Mouse (Mus musculus) liver, adult (tissue): ENCODE measurements around the gene Nhej1.

ENCODE experiments used
- GATA4 ChIP-seq: IDR thresholded peaks from 2 replicates; pipeline ENCODE4 v1.6.1; 2014; ENCODE audit warnings: mild to moderate bottlenecking, low read length; ENCODE audit not compliant: insufficient replicate concordance

Nhej1 gene

DNA sequence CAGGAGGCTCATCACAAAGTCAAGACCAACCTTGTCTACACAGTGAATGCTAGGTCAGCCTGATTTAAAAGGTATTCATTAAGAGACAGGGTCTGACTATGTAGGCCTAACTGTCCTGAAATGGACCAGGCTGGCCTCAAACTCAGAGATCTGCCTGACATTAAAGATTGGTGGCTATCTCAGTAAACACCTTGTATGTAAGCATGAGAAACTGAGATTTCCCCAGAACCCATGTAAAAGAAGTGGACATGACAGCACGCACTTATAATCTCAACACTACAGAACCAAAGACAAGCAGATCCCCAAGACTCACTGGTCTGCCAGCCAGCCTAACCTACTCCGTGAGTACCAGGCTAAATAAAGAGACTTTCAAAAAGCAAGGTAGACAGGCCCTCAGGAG is 13.4 kb upstream of the Nhej1 start:
- TF ChIP-seq GATA4, result no peak

DNA sequence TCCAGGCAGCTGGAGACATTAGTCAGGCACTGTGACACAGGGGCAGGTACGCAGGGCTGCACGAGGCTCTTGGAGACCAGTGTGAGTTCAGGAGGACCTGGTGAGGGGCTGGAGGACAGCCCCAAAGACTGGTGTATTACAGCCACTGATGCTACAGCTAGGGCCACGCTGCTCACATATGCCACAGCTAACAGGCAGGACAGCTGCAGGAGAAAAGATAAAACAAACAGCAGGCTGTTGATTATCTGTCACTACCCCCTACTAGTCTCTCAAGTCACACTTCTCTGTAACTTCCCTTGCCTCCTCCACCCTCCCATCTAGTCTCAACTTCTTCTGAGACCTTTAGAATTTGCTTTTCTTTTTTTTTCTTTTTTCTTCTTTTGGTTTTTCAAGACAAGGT is 11.7 kb upstream of the Nhej1 start:
- TF ChIP-seq GATA4, result no peak

DNA sequence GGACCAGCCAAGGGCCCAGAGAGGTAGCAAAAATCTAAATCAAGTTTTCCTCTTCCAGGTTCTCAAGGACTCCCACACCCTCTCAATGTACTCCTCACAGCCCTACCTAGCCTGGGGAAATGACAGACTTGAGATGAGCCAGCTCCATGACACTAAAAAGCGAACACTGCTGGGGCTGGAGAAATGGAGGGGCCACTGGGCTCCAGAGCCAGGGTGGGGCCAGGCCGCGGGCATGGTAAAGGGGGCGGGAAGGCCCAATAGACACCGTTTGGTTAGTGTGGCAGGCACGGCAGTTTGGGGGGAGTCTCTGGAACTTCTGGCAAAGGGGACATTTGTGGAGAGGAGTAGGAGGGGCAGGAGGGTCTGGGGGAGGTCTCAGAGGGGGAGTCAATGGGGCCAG is 11.3 kb upstream of the Nhej1 start:
- no peak for TF ChIP-seq GATA4

DNA sequence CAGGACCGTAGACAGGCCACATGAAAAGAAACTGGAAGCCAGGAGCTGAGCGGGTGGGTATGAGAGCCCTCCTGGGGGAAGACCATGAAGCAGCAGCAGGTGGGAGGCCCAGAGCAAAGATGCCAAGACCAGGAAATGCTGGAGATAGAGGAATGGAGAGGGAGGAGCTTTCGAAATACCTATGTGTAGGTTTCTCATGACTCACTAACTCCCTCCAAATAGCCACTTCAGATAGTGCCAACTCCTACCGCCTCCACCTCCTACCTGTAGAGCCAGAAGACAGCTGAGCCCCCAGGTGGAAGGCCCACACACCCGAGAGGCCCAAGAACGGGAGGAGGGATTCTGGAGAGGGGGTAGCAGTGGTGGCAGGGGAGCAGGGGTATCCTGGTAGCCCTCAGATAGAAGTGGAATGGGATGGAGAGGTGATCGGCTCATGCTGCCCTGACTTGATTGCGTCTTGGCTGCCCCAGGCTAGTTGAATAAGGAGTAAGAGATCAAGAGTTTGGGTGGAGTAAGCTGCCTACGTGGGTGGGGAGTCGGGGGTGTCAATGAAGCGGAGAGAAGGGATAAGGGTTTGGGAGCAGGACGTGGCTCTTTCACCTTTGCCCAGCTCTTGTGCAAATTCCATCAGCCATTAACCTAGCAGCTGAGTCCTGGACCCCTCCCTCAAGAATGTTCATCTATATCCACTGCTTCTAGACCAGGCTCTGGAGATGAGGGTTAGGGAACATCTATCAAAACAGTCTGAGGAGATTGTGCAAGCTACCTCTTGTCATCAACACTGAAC is 8.6 kb upstream of the Nhej1 start, which contains the start of gene Slc23a3:
Gene Slc23a3, minus strand, starts transcription at position 470 of the 787 bp plus-strand sequence.
- TF ChIP-seq GATA4, result no peak

DNA sequence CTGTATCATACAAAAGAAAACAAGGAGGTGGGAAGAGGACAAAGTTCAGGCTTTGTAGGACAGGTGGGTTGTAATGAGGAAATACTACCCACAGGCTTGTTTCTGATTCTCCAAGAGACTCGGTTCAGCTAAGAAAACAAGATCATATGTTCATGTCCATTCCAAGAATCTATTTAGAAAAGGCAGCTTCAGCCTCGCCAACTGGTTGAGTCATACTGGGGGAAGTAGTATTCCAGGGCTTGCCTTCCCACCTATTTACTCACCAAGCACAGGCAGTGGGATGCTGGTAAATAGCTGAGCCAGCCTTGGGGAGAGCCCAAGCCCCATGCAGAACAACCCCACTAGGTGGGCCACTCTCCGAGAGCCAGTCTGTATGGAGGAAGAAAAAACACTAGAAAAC is 3.6 kb upstream of the Nhej1 start:
- TF ChIP-seq GATA4, result no peak

DNA sequence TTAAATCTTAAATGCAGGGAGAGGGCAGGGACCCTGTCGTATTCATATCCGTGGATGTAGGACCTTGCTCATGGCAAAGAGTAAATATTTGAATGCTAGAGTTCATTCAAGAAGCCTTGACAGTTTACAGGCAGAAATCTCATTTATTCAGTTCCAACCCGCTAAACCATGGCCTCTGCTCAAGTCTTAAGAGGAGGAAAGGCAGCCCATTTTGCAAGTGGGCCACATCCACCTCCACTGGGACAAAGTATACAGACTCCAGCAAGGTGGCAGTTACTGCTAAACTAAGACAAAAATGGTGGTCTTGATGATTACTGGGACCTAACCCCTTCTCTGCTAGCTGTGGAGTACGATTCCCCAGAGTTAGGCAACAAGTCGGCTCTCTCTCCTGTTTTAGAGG is 418 bp upstream of the Nhej1 start:
- no peak for TF ChIP-seq GATA4

DNA sequence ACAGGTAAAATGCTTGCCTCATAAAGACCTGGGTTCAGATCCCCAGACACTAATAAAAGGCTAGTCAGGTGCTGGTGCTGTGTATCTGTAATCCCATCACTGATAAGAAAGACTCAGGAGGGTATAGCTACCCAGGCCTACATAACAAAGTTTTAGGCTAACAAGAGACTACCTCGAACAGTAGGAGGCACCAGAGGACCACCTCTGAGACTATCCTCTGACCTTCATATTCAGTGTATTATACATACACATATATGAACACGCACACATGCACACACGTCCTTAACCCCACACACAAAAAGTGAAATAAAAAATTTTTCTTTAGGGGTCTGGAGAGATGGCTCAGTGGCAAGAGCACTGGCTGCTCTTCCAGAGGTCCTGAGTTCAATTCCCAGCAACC is 2.8 kb downstream of the Nhej1 start:
- no peak for TF ChIP-seq GATA4

DNA sequence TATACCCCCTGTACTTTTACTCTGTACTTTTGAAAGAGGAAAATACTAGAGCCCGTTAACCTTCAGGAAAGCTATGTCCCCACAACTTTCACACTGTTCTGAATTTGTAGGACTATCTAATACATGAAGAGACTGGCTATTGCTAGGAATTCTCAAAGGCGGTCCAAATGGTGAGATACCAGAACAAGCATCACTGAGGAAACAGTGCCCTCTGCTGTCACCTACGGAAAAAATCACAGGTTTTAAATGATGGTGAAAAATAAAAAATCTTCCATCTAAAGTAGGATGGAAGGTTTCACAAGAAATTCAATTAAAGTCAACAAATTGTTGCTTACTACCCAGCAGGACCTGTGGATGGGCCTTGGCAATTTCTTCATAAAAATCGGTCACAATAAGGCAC is 72.9 kb downstream of the Nhej1 start:
- no peak for TF ChIP-seq GATA4

DNA sequence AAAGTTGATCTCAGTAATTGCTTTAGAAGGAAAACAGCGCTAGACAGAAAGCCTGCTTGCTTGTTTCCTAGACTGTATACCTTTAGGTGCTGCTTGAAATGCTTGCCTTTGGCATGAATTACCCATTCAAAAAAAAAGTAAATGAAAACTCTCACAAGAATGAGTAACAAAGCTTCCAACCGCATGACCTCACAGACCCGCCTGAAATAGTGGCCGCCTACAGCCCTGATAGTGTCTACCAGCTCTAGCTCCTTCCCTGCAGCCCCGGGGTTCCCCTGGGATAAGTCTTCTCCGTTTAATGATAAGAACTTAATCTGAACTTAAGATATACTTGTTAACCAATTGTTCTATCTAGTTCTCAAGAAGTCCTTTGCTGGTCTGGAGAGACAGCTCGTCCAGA is 73.6 kb downstream of the Nhej1 start:
- no peak for TF ChIP-seq GATA4

DNA sequence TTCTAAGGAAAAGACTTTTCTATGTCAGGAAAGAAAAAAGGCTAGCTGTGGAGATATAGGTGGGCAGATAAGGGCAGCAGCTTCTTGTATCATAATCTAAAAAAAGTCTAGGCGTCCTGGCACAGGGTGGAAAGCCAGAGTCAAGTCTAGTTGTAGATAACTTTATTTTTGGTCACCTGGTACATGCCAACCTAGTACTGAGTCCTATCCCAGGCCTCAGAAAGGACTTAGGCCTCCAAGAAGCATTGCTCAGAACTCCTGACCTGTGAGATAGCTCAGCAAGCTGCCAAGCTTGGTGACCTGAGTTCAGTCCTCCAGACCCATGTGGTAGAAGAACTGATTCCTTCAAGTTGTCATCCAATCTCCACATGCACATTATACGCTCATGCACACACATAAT is 76.4 kb downstream of the Nhej1 start:
- TF ChIP-seq GATA4, result no peak

DNA sequence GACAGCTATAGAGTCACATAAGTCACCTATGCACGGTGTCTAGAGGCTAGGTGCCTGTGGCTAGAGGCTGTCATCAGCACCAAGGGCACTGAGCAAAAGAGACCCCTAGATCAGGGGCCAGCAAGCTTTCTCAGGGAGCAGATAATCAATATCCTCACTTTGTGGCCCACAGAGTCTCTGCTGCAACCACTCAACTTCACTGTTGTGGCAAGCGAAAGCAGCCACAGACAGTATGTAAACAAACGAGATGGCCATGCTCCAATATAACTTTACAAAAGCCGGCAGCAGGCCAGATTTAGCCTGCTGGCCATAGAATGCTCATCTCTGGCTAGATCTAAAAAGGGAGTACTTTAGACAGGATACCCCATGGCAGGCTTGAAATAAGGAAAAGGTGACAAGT is 77.0 kb downstream of the Nhej1 start:
- no peak for TF ChIP-seq GATA4

DNA sequence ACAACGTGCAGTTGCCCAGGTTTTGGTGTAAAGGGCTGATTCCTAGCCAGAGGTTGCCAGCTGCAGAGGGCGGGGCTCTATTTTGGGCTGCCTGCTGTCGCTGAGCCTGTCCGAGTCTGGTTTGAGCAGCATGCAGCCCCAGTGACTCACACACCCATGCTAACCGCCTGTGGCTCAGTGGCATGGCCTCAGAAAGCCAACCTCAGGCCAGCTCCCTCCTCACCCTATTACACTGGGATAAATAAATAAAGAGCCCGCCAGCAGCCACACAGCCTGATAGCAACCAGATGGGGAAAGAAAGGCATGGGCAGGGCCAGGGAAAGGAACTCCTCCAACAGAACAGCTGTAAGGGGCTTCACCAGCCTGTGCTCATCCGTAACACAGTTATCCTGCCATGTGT is 84.6 kb downstream of the Nhej1 start:
- no peak for TF ChIP-seq GATA4

DNA sequence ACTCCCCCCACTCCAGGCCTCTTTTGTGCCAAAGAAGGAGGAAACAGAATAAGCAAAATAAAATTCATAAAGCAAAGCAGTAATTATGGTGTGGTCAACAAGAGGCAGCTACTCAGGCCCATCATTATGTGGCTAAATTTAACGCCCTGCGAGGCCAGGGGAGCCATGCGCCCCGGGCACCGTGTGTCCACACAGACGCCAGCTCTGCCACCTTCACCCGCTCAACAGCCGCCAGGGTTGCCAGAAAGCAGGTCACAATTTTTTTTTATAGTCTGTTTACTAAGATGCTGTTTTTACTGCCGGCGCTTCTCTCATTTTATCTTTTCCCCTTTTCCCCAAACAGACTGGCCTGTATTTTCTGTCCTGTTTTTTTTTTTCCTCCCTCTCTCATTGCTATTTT is 93.0 kb downstream of the Nhej1 start:
- no peak for TF ChIP-seq GATA4

DNA sequence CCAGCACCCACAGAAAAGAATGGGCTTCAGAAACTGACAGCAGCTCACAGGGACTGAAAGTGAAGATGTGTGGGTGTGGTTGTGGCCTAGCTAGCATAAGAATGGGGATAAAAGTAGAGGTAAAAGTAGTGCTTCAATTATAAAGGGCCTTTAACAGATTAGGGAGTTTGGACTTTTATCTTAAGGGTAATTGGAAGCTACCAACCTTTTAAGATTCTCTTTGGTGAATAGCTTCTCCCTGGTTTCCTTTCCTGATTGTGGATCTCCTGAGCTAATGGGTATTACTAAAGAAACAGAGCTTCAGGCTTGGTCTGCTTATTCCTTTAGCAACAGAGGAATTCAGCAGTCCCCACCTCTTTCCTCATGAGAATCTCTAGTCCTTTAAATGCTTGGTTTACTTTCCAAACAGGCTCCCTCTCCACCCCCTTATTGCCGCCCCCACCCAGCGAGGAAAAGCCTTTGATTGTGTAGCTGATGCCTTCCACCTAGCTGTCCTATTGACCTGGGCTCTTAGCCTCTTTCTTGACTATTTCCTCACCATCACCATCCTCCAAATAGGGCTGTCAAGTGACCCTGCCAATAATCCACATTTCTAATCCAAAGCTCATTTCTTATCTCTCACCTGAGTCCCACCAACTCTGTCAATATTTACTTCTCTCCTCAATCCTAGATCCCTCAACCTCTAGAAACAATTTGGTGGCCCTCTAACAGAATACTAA is 97.8 kb downstream of the Nhej1 start:
- TF ChIP-seq GATA4, result no peak

DNA sequence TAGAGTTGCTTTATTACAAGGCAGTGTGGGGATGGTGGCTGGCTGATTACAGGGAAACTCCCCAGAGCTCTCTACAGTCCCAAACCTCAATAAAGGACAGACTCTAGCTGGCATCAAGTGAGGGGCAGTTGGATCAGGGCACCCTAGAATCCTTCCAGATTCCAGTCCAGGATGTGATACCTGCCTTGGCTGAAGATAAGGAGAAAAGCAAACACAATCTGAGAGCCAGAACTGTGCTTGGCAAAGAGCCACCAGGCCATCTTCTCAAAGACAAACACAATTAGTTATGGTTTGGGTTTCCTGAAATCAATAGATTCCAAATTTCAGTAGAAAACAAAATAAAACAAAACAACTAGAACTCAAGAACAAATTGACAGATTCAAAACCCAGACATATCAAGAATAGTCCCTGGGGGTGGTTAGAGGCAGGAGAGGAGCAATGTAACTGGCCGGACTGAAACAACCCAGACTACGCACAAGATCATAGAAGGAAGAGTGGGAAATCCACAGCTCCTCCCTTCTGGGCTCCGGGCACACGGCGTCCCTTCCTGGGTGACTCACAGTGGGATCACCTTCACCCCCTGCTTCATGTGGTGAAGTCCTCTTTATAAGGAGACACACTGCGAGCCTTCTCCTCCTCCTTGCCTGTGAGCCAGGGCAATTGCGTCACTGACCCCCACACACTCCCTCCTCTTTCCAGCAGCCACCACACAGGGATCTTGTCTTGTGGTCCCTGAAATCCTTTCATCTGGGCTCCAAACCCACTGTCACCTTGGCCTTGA is 100.4 kb downstream of the Nhej1 start:
- peak; percentile 90 for TF ChIP-seq GATA4

DNA sequence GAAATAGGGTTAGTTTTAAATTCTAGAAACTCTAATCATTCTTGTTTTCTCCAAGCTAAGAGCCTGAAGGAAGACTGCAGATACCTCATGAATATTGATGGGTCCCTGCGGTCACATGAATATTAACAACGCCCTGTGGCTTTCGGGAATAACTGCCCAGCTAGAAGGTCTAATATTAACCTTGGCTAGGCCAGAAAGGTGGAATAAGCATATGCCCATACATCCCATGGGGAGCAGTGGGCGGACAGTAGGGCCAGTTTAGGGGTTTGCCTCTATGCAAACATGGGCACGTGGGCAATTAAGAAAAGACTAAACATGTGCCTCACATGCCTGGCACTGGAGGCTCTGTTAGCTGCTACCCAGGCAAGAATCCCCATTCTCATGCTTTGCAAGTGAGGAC is 102.8 kb downstream of the Nhej1 start:
- no peak for TF ChIP-seq GATA4
